Mouse (Mus musculus) hindbrain, embryonic 15.5 days (tissue): ENCODE results near the gene Rundc3a. TPM values are rescaled to one million over a fixed set of nuclear protein-coding genes. Genes with fewer than 3 reads are reported as not detected.
A peak's percentile ranks its signal among the peaks of the same experiment; 100 is the strongest.

Experiments
- ATAC-seq: fragments of 200-750 bp; cut with Nextera tagmentation; 2 replicates; pipeline ENCODE4 v1.8.0; 2017; ENCODE audit warnings: low read depth, moderate number of reproducible peaks, moderate TSS enrichment; ENCODE audit not compliant: low FRiP score
- H3K27ac ChIP-seq: fragments of 300-500 bp; sonication (generic); replicated peaks from 2 replicates; pipeline ENCODE4 v1.5.1; 2015; ENCODE audit warnings: mild to moderate bottlenecking, inconsistent platforms
- H3K27me3 ChIP-seq: fragments of 300-500 bp; sonication (generic); 2 replicates; pipeline ENCODE4 v1.6.1; 2015; ENCODE audit warnings: control low read depth, inconsistent platforms
- H3K36me3 ChIP-seq: fragments of 300-500 bp; sonication (generic); 2 replicates; pipeline ENCODE4 v1.6.1; 2015; ENCODE audit warnings: control low read depth, inconsistent platforms
- H3K4me1 ChIP-seq: fragments of 300-500 bp; sonication (generic); replicated peaks from 2 replicates; pipeline ENCODE4 v1.6.1; 2015; ENCODE audit warnings: control low read depth, inconsistent platforms
- H3K4me2 ChIP-seq: fragments of 300-500 bp; sonication (generic); 2 replicates; pipeline ENCODE4 v1.6.1; 2015; ENCODE audit warnings: moderate library complexity, mild to moderate bottlenecking, inconsistent platforms
- H3K4me3 ChIP-seq: fragments of 300-500 bp; sonication (generic); 2 replicates; pipeline ENCODE4 v1.5.1; 2015; ENCODE audit warnings: mild to moderate bottlenecking, inconsistent platforms
- H3K9ac ChIP-seq: fragments of 300-500 bp; sonication (generic); 2 replicates; pipeline ENCODE4 v1.6.1; 2015; ENCODE audit warnings: inconsistent platforms
- H3K9me3 ChIP-seq: fragments of 300-500 bp; sonication (generic); 2 replicates; pipeline ENCODE4 v1.6.1; 2016; ENCODE audit warnings: control low read depth, inconsistent platforms
- WGBS: fragments of 180-500 bp; shearing (Covaris S2); methylation state at CpG from one replicate; pipeline ENCODE4 v1.1.7; 2015; 5-methylcytosine and 5-hydroxymethylcytosine counted together
- polyA plus RNA-seq: library from polyadenylated mRNA; unstranded; fragments of >200 nt; fragmentation: Nextera tagmentation; extraction: Ambion mirVana; gene quantifications from 2 replicates; pipeline ENCODE4 v1.2.1, GENCODE M21; 2015

Gene Rundc3a
- polyA plus RNA-seq, 1 experiment from 2014 or later, result 149 TPM

DNA sequence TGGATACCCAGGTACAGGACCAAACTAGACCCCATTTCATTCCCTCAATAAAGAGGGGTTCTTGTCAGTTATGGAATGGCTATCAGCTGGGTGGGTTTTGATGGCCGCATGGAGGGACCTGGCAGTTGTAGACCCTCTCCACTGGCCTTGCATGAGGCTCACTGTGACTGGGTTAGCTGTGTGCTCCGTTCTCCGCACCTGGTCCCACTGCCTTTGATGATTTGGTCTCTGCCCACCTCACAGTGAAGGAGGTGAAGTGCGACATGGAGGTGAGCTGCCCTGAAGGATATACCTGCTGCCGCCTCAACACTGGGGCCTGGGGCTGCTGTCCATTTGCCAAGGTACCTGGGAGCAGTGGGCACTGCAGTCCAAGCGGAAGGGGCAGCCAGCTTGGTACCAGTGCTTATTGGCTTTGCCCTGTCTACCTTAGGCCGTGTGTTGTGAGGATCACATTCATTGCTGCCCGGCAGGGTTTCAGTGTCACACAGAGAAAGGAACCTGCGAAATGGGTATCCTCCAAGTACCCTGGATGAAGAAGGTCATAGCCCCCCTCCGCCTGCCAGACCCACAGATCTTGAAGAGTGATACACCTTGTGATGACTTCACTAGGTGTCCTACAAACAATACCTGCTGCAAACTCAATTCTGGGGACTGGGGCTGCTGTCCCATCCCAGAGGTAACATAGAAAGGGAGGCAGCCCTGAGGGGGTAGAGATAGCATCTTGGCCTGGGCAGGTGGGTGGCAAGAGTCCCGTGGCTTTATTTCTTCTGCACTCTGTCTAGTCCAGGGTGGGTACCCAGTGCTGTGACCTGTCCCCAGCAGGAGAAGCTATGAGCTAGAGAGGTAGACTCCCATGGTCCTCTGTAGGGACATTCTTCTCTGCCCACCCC lies 41.9 kb downstream of the Rundc3a start:
- Histone ChIP-seq H3K36me3 (peaks cover 39% of the 10 kb centered on the region), H3K4me2 (no peak overlapping the region), H3K27me3 (no peaks in the 10 kb centered on the region), H3K9me3 (no peaks in the 10 kb centered on the region), H3K27ac (no peak overlapping the region), H3K9ac (no peak overlapping the region), H3K4me1 (peaks cover 49% of the 10 kb centered on the region), H3K4me3 (no peak overlapping the region)
- ATAC-seq, result no peak
- WGBS, result 94% methylated on average over 11 of the region's 11 CpGs

GRCm38 (mm10) chr11:102435754-102436470 lies 42.7 kb downstream of the Rundc3a start:
- Histone ChIP-seq H3K36me3 (peaks cover 46% of the 10 kb centered on the region), H3K4me1 (peaks cover 45% of the 10 kb centered on the region), H3K9ac (no peak overlapping the region), H3K27me3 (no peaks in the 10 kb centered on the region), H3K4me3 (no peak overlapping the region), H3K4me2 (no peak overlapping the region), H3K9me3 (no peaks in the 10 kb centered on the region), H3K27ac (no peak overlapping the region)
- ATAC-seq, result no peak
- WGBS, result 88% methylated on average over 18 of the region's 18 CpGs

DNA sequence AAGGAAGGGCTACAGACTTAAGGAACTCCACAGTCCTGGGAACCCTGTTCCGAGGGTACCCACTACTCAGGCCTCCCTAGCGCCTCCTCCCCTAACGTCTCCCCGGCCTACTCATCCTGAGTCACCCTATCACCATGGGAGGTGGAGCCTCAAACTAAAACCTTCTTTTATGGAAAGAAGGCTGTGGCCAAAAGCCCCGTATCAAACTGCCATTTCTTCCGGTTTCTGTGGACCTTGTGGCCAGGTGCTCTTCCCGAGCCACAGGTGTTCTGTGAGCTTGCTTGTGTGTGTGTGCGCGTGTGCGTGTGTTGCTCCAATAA lies 43.2 kb downstream of the Rundc3a start:
- Histone ChIP-seq H3K4me1 (peaks cover 42% of the 10 kb centered on the region), H3K9ac (no peak overlapping the region), H3K27ac (no peak overlapping the region), H3K27me3 (no peaks in the 10 kb centered on the region), H3K9me3 (no peaks in the 10 kb centered on the region), H3K4me3 (no peak overlapping the region), H3K36me3 (peaks cover 50% of the 10 kb centered on the region), H3K4me2 (no peak overlapping the region)
- 87% methylated on average over 10 of the region's 10 CpGs for whole genome bisulfite sequencing
- no peak for ATAC-seq

GRCm38 (mm10) chr11:102437120-102438061 lies 44.2 kb downstream of the Rundc3a start:
- H3K4me2 ChIP-seq, result peak overlapping the region; percentile 51
- ATAC-seq, result no peak; the same call in 1 of the 2 replicates
- no peaks in the 10 kb centered on the region for H3K27me3 ChIP-seq
- H3K9me3 ChIP-seq, result no peaks in the 10 kb centered on the region
- 0 out of 2 replicates have a peak overlapping the region, but pooled peaks have one; percentile 25 for H3K27ac ChIP-seq
- peaks cover 38% of the 10 kb centered on the region for H3K4me1 ChIP-seq
- peak overlapping the region; percentile 18 for H3K9ac ChIP-seq
- WGBS, result 6% methylated on average over 80 of the region's 87 CpGs
- H3K36me3 ChIP-seq, result peaks cover 55% of the 10 kb centered on the region
- peak overlapping the region; percentile 28 for H3K4me3 ChIP-seq

DNA sequence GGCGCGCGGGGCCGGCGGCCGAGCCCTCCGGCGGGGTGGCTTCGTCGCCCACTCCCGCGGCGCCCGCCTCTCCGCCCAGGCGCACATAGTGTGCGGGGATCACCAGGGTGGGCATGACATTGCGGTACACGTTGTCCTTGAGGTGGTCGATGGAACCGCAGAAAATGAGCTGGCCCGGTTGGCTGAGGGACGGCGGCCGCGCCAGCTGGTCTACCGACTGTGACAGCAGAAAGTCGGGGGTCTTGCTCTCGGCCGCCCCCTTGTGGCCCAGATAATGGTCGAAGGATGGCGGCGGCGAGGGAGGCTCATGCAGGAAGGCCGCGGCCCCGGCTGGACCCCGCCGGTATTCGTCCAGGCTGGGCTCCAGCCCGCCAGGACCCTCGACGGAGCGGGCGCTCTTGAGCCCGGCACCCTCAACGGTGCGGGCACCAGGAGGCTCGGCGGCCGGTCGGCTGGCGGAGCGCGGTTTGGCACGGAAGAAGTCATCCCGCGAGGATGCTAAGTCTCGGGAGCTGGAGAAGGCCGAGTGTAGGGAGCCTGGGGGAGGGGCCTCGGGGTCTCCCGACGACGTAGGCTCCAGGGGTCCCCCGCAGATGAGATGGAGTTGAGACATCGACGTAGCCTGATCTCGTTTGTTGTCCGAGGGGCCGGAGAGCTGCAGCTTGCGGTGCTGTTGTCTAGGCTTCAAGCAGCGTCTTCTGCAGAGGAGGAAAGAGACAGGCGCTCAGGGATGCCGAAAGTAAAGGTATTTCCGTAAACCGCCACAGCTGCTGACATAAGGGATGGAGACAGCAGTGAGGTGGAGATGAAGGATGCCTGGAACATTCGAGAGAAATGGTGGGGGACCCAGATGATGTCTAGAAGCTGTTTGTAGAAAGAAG lies 45.2 kb downstream of the Rundc3a start:
- Histone ChIP-seq H3K9ac (peak overlapping the region; percentile 18), H3K36me3 (peaks cover 62% of the 10 kb centered on the region), H3K27ac (peak overlapping the region; percentile 25; the same call in 1 of the 2 replicates), H3K9me3 (no peaks in the 10 kb centered on the region), H3K4me2 (peak overlapping the region; percentile 51), H3K27me3 (no peaks in the 10 kb centered on the region), H3K4me1 (peaks cover 31% of the 10 kb centered on the region), H3K4me3 (peak overlapping the region; percentile 28)
- WGBS, result 9% methylated on average over 77 of the region's 77 CpGs
- peak; percentile 4; the same call in 1 of the 2 replicates for ATAC-seq

DNA sequence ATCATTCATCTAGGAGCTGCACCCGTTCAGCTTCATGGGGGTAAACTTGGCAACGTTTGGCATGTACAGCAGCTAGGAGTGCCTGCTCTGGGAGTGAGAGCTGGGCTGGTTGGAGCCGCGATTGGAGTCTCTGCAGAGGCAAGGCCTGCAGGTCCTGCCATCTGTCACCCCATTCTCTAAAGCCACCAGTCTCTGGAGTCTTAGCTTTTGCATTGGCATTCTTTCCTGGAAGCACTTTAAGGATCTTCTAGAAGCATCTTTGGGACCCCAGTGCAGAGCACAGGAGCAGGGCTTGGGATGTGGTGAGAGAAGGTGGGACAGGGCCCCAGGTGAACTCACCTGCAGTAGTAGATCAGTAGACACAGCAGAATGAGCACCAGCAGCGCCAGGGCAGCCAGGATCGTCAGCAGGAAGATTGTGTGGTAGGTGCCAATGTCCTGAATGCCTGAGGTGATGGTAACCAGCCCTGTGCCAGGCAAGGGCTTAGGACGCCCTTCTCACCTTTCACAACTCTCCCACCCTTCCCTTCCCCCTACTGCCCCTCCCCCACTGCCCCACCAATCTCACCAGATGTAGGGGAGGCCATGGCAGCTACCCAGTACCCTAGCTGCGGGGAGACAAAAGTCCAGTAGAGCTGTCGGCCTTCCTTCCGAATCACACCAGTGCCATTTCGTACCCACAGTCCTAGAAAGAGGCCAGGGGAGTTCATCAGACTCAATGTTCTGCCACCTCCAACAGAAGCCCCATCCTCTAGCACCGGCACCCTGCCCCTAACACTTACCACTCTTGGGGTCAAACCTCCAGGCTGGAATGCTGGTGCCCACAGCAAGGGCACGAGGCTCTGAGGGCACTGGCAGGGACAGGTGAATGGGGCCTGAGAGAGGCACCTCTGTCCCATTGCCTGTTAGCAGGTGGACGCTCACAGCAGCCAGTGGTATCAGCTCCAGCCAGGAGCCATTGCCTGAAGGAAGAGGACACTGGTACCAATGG lies 46.2 kb downstream of the Rundc3a start:
- peaks cover 67% of the 10 kb centered on the region for H3K36me3 ChIP-seq
- ATAC-seq, result no peak

DNA sequence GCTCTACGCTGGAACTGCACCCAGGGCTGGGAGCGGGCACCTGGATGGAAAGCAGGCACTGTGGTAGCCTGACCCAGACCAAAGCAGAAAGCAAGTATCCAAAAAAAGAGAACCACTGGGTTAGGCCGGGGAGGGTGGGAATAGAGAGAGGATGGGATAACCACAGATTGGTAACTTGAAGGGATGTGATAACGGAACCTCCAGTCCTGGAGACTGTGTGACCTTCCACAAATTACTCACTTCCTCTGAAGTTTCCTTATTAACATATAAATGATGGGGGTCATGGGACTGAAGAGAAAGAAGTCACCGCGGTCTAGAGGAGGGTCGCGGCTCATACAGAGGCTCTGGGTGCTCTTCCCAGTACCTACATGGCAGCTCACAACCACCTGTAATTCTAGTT lies 47.1 kb downstream of the Rundc3a start:
- Histone ChIP-seq H3K4me2 (no peak overlapping the region), H3K9ac (no peak overlapping the region), H3K27me3 (no peaks in the 10 kb centered on the region), H3K27ac (no peak overlapping the region), H3K36me3 (peaks cover 60% of the 10 kb centered on the region), H3K9me3 (no peaks in the 10 kb centered on the region), H3K4me3 (no peak overlapping the region), H3K4me1 (peaks cover 42% of the 10 kb centered on the region)
- WGBS, result 75% methylated on average over 8 of the region's 8 CpGs
- ATAC-seq, result no peak

More for the DNA sequence above, 46.2 kb downstream of the Rundc3a start:
- 73% methylated on average over 14 of the region's 14 CpGs for WGBS
- Histone ChIP-seq H3K4me1 (peaks cover 33% of the 10 kb centered on the region), H3K27ac (0 out of 2 replicates have a peak overlapping the region, but pooled peaks have one; percentile 21), H3K9ac (no peak overlapping the region), H3K27me3 (no peaks in the 10 kb centered on the region), H3K9me3 (no peaks in the 10 kb centered on the region), H3K4me2 (no peak overlapping the region), H3K4me3 (no peak overlapping the region)

DNA sequence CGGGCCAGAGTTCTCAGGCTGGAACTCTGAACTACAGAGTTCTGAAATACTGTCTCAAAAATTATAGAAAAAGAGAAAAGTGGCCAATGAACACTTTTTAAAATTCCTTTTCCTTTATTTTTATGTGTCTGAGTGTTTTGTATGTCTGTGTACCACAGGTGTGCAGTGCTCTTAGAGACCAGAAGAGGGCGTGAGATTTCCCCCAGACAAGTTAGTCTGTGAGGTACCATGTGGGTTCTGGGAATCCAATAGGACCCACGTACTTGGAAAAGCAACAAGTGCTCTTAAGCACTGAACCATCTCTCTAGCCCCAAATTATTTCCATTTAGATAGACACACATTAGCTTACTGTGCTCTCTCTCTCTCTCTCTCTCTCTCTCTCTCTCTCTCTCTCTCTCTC lies 48.2 kb downstream of the Rundc3a start:
- no peak overlapping the region for H3K4me2 ChIP-seq
- H3K27ac ChIP-seq, result no peak overlapping the region
- H3K9me3 ChIP-seq, result no peaks in the 10 kb centered on the region
- no peak overlapping the region for H3K4me3 ChIP-seq
- H3K4me1 ChIP-seq, result peaks cover 54% of the 10 kb centered on the region
- WGBS, result 77% methylated on average over 3 of the region's 3 CpGs
- ATAC-seq, result no peak
- H3K36me3 ChIP-seq, result peaks cover 49% of the 10 kb centered on the region
- no peak overlapping the region for H3K9ac ChIP-seq
- H3K27me3 ChIP-seq, result no peaks in the 10 kb centered on the region

DNA sequence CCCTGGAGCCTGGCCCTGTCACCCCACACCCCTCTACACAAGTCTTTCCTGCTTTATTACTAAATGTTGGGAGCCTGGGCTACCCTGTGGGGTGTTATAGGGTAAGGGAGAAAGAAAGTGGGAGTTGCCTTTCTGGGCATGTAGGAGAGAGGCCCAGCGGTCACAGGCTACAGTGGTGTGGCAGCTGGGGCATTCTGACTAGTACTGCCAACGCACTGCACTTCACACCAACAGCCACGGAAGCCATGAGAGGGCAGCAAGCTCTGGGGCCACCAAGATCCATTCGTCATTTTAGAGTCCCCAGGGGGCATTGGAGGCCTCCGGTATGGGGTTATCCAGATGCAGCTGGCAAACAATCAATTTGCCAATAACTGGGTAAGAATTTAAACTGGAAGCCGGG lies 48.9 kb downstream of the Rundc3a start:
- H3K4me1 ChIP-seq, result peaks cover 51% of the 10 kb centered on the region
- H3K9me3 ChIP-seq, result no peaks in the 10 kb centered on the region
- H3K27me3 ChIP-seq, result no peaks in the 10 kb centered on the region
- H3K36me3 ChIP-seq, result peaks cover 47% of the 10 kb centered on the region
- no peak overlapping the region for H3K4me2 ChIP-seq
- no peak overlapping the region for H3K4me3 ChIP-seq
- ATAC-seq, result no peak
- no peak overlapping the region for H3K27ac ChIP-seq
- no peak overlapping the region for H3K9ac ChIP-seq
- 70% methylated on average over 6 of the region's 6 CpGs for WGBS

GRCm38 (mm10) chr11:102443740-102444139 lies 50.5 kb downstream of the Rundc3a start:
- H3K4me3 ChIP-seq, result no peak overlapping the region
- H3K36me3 ChIP-seq, result peaks cover 41% of the 10 kb centered on the region
- no peaks in the 10 kb centered on the region for H3K27me3 ChIP-seq
- no peak overlapping the region for H3K27ac ChIP-seq
- peaks cover 47% of the 10 kb centered on the region for H3K4me1 ChIP-seq
- 64% methylated on average over 12 of the region's 12 CpGs for WGBS
- no peak overlapping the region for H3K4me2 ChIP-seq
- no peaks in the 10 kb centered on the region for H3K9me3 ChIP-seq
- no peak for ATAC-seq
- no peak overlapping the region for H3K9ac ChIP-seq
